In the genomic region with DNA sequence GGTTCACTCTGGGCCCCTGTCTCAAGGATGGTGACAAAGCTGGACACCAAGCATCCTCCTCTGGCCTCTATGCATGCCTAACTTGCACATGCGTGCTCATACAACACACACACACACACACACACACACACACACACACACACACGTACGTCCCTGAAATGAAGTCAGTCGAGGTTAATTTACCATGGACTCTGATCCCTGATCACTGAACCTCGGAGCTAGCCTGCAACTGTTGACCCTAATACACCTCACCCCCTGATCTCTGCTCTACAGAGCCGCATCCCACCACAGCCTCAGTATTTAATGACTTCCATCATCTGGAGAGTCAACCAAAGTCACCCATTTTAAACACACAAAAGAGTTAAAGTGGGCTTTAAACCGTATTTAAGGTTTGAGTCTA, we compare ENCODE assay signal across 18 mouse cellular contexts. TPM values are rescaled to one million over a fixed set of nuclear protein-coding genes. Genes with fewer than 3 reads are reported as not detected.
"Had no signal": no experiment of that assay in that cellular context is flagged by ENCODE, and none has a peak within 500 bp of the region (broad histone marks: within the 10 kb centered on the region; RNA-seq: fewer than 3 reads in every experiment).

No protein-coding gene starts in this region.

- H3K4me2 ChIP-seq: limb, embryonic 13.5 days; neural tube, embryonic 15.5 days; stomach, embryonic 15.5 days had no signal

- ATAC-seq: midbrain, embryonic 13.5 days had no signal

- H3K9me3 ChIP-seq: limb, embryonic 13.5 days; midbrain, embryonic 13.5 days; neural tube, embryonic 15.5 days; stomach, embryonic 15.5 days had no signal

- DNase-seq: left cerebral cortex, postnatal 4 days; lung, adult 18-20 months; right cerebral cortex, postnatal 4 days; thymus, adult 2 months; thymus, postnatal 25 days had no signal

- H3K4me1 ChIP-seq: limb, embryonic 13.5 days; neural tube, embryonic 15.5 days; stomach, embryonic 15.5 days had no signal

- H3K4me3 ChIP-seq: limb, embryonic 13.5 days; myocyte; neural tube, embryonic 15.5 days; stomach, embryonic 15.5 days had no signal

- H3K36me3 ChIP-seq: limb, embryonic 13.5 days; midbrain, embryonic 13.5 days; neural tube, embryonic 15.5 days; stomach, embryonic 15.5 days had no signal

- H3K27me3 ChIP-seq: limb, embryonic 13.5 days; stomach, embryonic 15.5 days had no signal

- H3K9ac ChIP-seq: limb, embryonic 13.5 days; liver, embryonic 14.5 days; midbrain, embryonic 13.5 days; neural tube, embryonic 15.5 days; stomach, embryonic 15.5 days had no signal

- H3K27ac ChIP-seq: limb, embryonic 13.5 days; liver, embryonic 14.5 days; midbrain, embryonic 13.5 days; neural tube, embryonic 15.5 days; stomach, embryonic 15.5 days had no signal

RNA-seq across cellular contexts. Expression of a gene that starts 35.9 kb away (rescaled TPM):
- polyA plus RNA-seq: intestine, embryonic 14.5 days; large intestine, adult 2 months; limb, embryonic 13.5 days; liver, adult 2 months; liver, embryonic 14.5 days; myocyte; neural tube, embryonic 11.5 days; neural tube, embryonic 15.5 days; spleen, adult 2 months; stomach, embryonic 15.5 days; testis, adult 2 months; urinary bladder, adult 2 months had no signal
